Mouse (Mus musculus) neural tube, embryonic 12.5 days (tissue): ENCODE measurements around the gene Micu1. TPM values are rescaled to one million over a fixed set of nuclear protein-coding genes. Genes with fewer than 3 reads are reported as not detected.

Experiments used
- ATAC-seq: fragments of 200-750 bp; cut with Nextera tagmentation; 2 replicates; pipeline ENCODE4 v1.8.0; 2017; ENCODE audit warnings: low read depth, mild to moderate bottlenecking, moderate TSS enrichment, moderate library complexity; ENCODE audit not compliant: low FRiP score
- H3K27ac ChIP-seq: fragments of 300-500 bp; sonication (generic); 2 replicates; pipeline ENCODE4 v1.5.1; 2016
- H3K27me3 ChIP-seq: fragments of 300-500 bp; sonication (generic); replicated peaks from 2 replicates; pipeline ENCODE4 v1.6.1; 2016; ENCODE audit warnings: mild to moderate bottlenecking
- H3K36me3 ChIP-seq: fragments of 300-500 bp; sonication (generic); 2 replicates; pipeline ENCODE4 v1.6.1; 2016; ENCODE audit warnings: mild to moderate bottlenecking
- H3K4me1 ChIP-seq: fragments of 300-500 bp; sonication (generic); 2 replicates; pipeline ENCODE4 v1.6.1; 2016
- H3K4me2 ChIP-seq: fragments of 300-500 bp; sonication (generic); replicated peaks from 2 replicates; pipeline ENCODE4 v1.6.1; 2016; ENCODE audit warnings: mild to moderate bottlenecking
- H3K4me3 ChIP-seq: fragments of 300-500 bp; sonication (generic); 2 replicates; pipeline ENCODE4 v1.5.1; 2016
- H3K9ac ChIP-seq: fragments of 300-500 bp; sonication (generic); 2 replicates; pipeline ENCODE4 v1.6.1; 2016; ENCODE audit warnings: mild to moderate bottlenecking
- H3K9me3 ChIP-seq: fragments of 300-500 bp; sonication (generic); 2 replicates; pipeline ENCODE4 v1.6.1; 2016; ENCODE audit warnings: mild to moderate bottlenecking
- WGBS: fragments of 180-500 bp; shearing (Covaris S2); methylation state at CpG from one replicate; pipeline ENCODE4 v1.1.7; 2016; 5-methylcytosine and 5-hydroxymethylcytosine counted together
- polyA plus RNA-seq: library from polyadenylated mRNA; unstranded; fragments of >200 nt; fragmentation: Nextera tagmentation; extraction: Ambion mirVana; gene quantifications from 2 replicates; pipeline ENCODE4 v1.2.1, GENCODE M21; 2016

The Micu1 gene
- polyA plus RNA-seq, 1 experiment from 2014 or later, result 75.6 TPM

GRCm38 (mm10) chr10:59727251-59727650, 25.0 kb downstream of the Micu1 start:
- Histone ChIP-seq H3K36me3 (no peaks in the 10 kb centered on the region), H3K4me2 (no peak overlapping the region), H3K9ac (no peak overlapping the region), H3K27ac (no peak overlapping the region), H3K4me1 (no peaks in the 10 kb centered on the region; the same call in 1 of the 2 replicates), H3K4me3 (no peak overlapping the region), H3K9me3 (no peaks in the 10 kb centered on the region), H3K27me3 (no peaks in the 10 kb centered on the region)
- no peak for ATAC-seq
- 67% methylated on average over 6 of the region's 6 CpGs for WGBS

GRCm38 (mm10) chr10:59729261-59729660, 27.0 kb downstream of the Micu1 start:
- ATAC-seq, result no peak
- Histone ChIP-seq H3K4me1 (no peaks in the 10 kb centered on the region; the same call in 1 of the 2 replicates), H3K27me3 (no peaks in the 10 kb centered on the region), H3K4me2 (no peak overlapping the region), H3K9me3 (no peaks in the 10 kb centered on the region), H3K4me3 (no peak overlapping the region), H3K36me3 (peaks cover 14% of the 10 kb centered on the region), H3K9ac (no peak overlapping the region), H3K27ac (no peak overlapping the region)
- WGBS, result 88% methylated on average over 9 of the region's 9 CpGs

- 50% methylated on average over 4 of the region's 4 CpGs for WGBS
- H3K4me1 ChIP-seq, result no peaks in the 10 kb centered on the region
- no peaks in the 10 kb centered on the region for H3K27me3 ChIP-seq
- H3K4me2 ChIP-seq, result no peak overlapping the region
- H3K9me3 ChIP-seq, result no peaks in the 10 kb centered on the region
- H3K27ac ChIP-seq, result no peak overlapping the region
- no peak overlapping the region for H3K9ac ChIP-seq
- peaks cover 14% of the 10 kb centered on the region for H3K36me3 ChIP-seq
- no peak overlapping the region for H3K4me3 ChIP-seq
- ATAC-seq, result no peak
Measured at GRCm38 (mm10) chr10:59729842-59730241, 27.6 kb downstream of the Micu1 start.

- no peaks in the 10 kb centered on the region for H3K9me3 ChIP-seq
- peaks cover 20% of the 10 kb centered on the region for H3K36me3 ChIP-seq
- H3K4me1 ChIP-seq, result no peaks in the 10 kb centered on the region
- no peak overlapping the region for H3K4me2 ChIP-seq
- no peak for ATAC-seq
- no peaks in the 10 kb centered on the region for H3K27me3 ChIP-seq
- 83% methylated on average over 11 of the region's 11 CpGs for WGBS
- no peak overlapping the region for H3K27ac ChIP-seq
- H3K9ac ChIP-seq, result no peak overlapping the region
- no peak overlapping the region for H3K4me3 ChIP-seq
Measured at GRCm38 (mm10) chr10:59736027-59736598, 33.8 kb downstream of the Micu1 start.

- H3K36me3 ChIP-seq, result peaks cover 15% of the 10 kb centered on the region
- H3K4me2 ChIP-seq, result no peak overlapping the region
- no peak overlapping the region for H3K9ac ChIP-seq
- H3K27ac ChIP-seq, result no peak overlapping the region
- no peak for ATAC-seq
- H3K9me3 ChIP-seq, result no peaks in the 10 kb centered on the region
- no peaks in the 10 kb centered on the region for H3K27me3 ChIP-seq
- no peak overlapping the region for H3K4me3 ChIP-seq
- no peaks in the 10 kb centered on the region; the same call in 1 of the 2 replicates for H3K4me1 ChIP-seq
- WGBS, result 39% methylated on average over 4 of the region's 4 CpGs
Measured at GRCm38 (mm10) chr10:59741448-59741847, 39.2 kb downstream of the Micu1 start.

GRCm38 (mm10) chr10:59743397-59743796, 41.1 kb downstream of the Micu1 start:
- no peaks in the 10 kb centered on the region; the same call in 1 of the 2 replicates for H3K4me1 ChIP-seq
- no peaks in the 10 kb centered on the region for H3K27me3 ChIP-seq
- peaks cover 15% of the 10 kb centered on the region for H3K36me3 ChIP-seq
- H3K27ac ChIP-seq, result no peak overlapping the region
- ATAC-seq, result no peak
- H3K4me2 ChIP-seq, result no peak overlapping the region
- H3K9me3 ChIP-seq, result no peaks in the 10 kb centered on the region
- no peak overlapping the region for H3K9ac ChIP-seq
- 88% methylated on average over 12 of the region's 12 CpGs for WGBS
- H3K4me3 ChIP-seq, result no peak overlapping the region

- Histone ChIP-seq H3K27me3 (no peaks in the 10 kb centered on the region), H3K4me3 (no peak overlapping the region), H3K4me2 (no peak overlapping the region), H3K9ac (no peak overlapping the region), H3K36me3 (peaks cover 15% of the 10 kb centered on the region), H3K4me1 (no peaks in the 10 kb centered on the region; the same call in 1 of the 2 replicates), H3K27ac (no peak overlapping the region), H3K9me3 (no peaks in the 10 kb centered on the region)
- ATAC-seq, result no peak
- 96% methylated on average over 5 of the region's 5 CpGs for WGBS
Measured at GRCm38 (mm10) chr10:59743969-59744368, 41.7 kb downstream of the Micu1 start.

GRCm38 (mm10) chr10:59747334-59747733, 45.1 kb downstream of the Micu1 start:
- H3K27ac ChIP-seq, result no peak overlapping the region
- 85% methylated on average over 7 of the region's 7 CpGs for WGBS
- H3K4me2 ChIP-seq, result no peak overlapping the region
- peaks cover 7% of the 10 kb centered on the region; the same call in 1 of the 2 replicates for H3K36me3 ChIP-seq
- H3K4me1 ChIP-seq, result no peaks in the 10 kb centered on the region
- no peak overlapping the region for H3K4me3 ChIP-seq
- no peak overlapping the region for H3K9ac ChIP-seq
- H3K9me3 ChIP-seq, result no peaks in the 10 kb centered on the region
- ATAC-seq, result no peak
- no peaks in the 10 kb centered on the region for H3K27me3 ChIP-seq

- Histone ChIP-seq H3K4me3 (no peak overlapping the region), H3K27ac (no peak overlapping the region), H3K9me3 (no peaks in the 10 kb centered on the region), H3K9ac (no peak overlapping the region), H3K27me3 (no peaks in the 10 kb centered on the region), H3K4me2 (no peak overlapping the region), H3K36me3 (peaks cover 11% of the 10 kb centered on the region; the same call in 1 of the 2 replicates), H3K4me1 (no peaks in the 10 kb centered on the region)
- 69% methylated on average over 2 of the region's 2 CpGs for WGBS
- ATAC-seq, result no peak
Measured at GRCm38 (mm10) chr10:59748699-59749200, 46.5 kb downstream of the Micu1 start.

GRCm38 (mm10) chr10:59753538-59754069, 51.3 kb downstream of the Micu1 start:
- Histone ChIP-seq H3K4me3 (no peak overlapping the region), H3K27me3 (no peaks in the 10 kb centered on the region), H3K9me3 (no peaks in the 10 kb centered on the region), H3K9ac (no peak overlapping the region), H3K27ac (no peak overlapping the region), H3K4me2 (no peak overlapping the region), H3K36me3 (0 out of 2 replicates have a peak, but pooled peaks cover 5% of the 10 kb centered on the region), H3K4me1 (no peaks in the 10 kb centered on the region)
- ATAC-seq, result no peak
- WGBS, result 49% methylated on average over 9 of the region's 9 CpGs

GRCm38 (mm10) chr10:59754104-59754503, 51.8 kb downstream of the Micu1 start:
- no peaks in the 10 kb centered on the region for H3K9me3 ChIP-seq
- no peaks in the 10 kb centered on the region for H3K4me1 ChIP-seq
- H3K36me3 ChIP-seq, result peaks cover 9% of the 10 kb centered on the region; the same call in 1 of the 2 replicates
- H3K27ac ChIP-seq, result no peak overlapping the region
- 80% methylated on average over 1 of the region's 1 CpGs for WGBS
- ATAC-seq, result no peak
- H3K4me3 ChIP-seq, result no peak overlapping the region
- H3K4me2 ChIP-seq, result no peak overlapping the region
- H3K9ac ChIP-seq, result no peak overlapping the region
- H3K27me3 ChIP-seq, result no peaks in the 10 kb centered on the region

GRCm38 (mm10) chr10:59754901-59755300, 52.6 kb downstream of the Micu1 start:
- no peak for ATAC-seq
- no peak overlapping the region for H3K4me2 ChIP-seq
- no peaks in the 10 kb centered on the region for H3K27me3 ChIP-seq
- H3K36me3 ChIP-seq, result peaks cover 9% of the 10 kb centered on the region; the same call in 1 of the 2 replicates
- no peaks in the 10 kb centered on the region for H3K4me1 ChIP-seq
- 65% methylated on average over 1 of the region's 1 CpGs for WGBS
- no peak overlapping the region for H3K4me3 ChIP-seq
- H3K9ac ChIP-seq, result no peak overlapping the region
- H3K9me3 ChIP-seq, result no peaks in the 10 kb centered on the region
- H3K27ac ChIP-seq, result no peak overlapping the region

GRCm38 (mm10) chr10:59755681-59756080, 53.4 kb downstream of the Micu1 start:
- H3K4me1 ChIP-seq, result no peaks in the 10 kb centered on the region
- H3K36me3 ChIP-seq, result peaks cover 9% of the 10 kb centered on the region; the same call in 1 of the 2 replicates
- H3K4me2 ChIP-seq, result no peak overlapping the region
- no peaks in the 10 kb centered on the region for H3K9me3 ChIP-seq
- H3K4me3 ChIP-seq, result no peak overlapping the region
- no peaks in the 10 kb centered on the region for H3K27me3 ChIP-seq
- H3K27ac ChIP-seq, result no peak overlapping the region
- ATAC-seq, result no peak
- WGBS, result 83% methylated on average over 11 of the region's 11 CpGs
- no peak overlapping the region for H3K9ac ChIP-seq
